Mouse (Mus musculus) large intestine, adult 2 months (tissue): ENCODE data around the gene Myh10. TPM values are rescaled to one million over a fixed set of nuclear protein-coding genes. Genes with fewer than 3 reads are reported as not detected.
"Not testable (repeated sequence)": the region's sequence is repeated elsewhere in the genome, so short reads cannot be mapped to it uniquely, and the experiment has no call there.

Experiments
- DNase-seq: peaks from one replicate; pipeline ENCODE4 v3.0.0-alpha.2; 2012; ENCODE audit warnings: low read depth, low spot score
- WGBS: fragments of 180-500 bp; shearing (Covaris S2); methylation state at CpG from one replicate; pipeline ENCODE4 v1.1.7; 2018; 5-methylcytosine and 5-hydroxymethylcytosine counted together
- polyA plus RNA-seq: library from polyadenylated mRNA; depleted of rRNA; stranded (reverse); fragments of >200 nt; gene quantifications from 2 replicates; pipeline ENCODE4 v1.2.3, GENCODE M21; 2012

Gene Myh10
- polyA plus RNA-seq, 1 experiment, result 4.8 TPM

GRCm38 (mm10) chr11:68780466-68781114 lies 89.2 kb downstream of the Myh10 start:
- DNase-seq, result no peak
- 83% methylated on average over 14 of the region's 14 CpGs for WGBS

- DNase-seq, result no peak
- 84% methylated on average over 9 of the region's 9 CpGs for WGBS
Measured at GRCm38 (mm10) chr11:68782336-68782735, 91.0 kb downstream of the Myh10 start.

DNA sequence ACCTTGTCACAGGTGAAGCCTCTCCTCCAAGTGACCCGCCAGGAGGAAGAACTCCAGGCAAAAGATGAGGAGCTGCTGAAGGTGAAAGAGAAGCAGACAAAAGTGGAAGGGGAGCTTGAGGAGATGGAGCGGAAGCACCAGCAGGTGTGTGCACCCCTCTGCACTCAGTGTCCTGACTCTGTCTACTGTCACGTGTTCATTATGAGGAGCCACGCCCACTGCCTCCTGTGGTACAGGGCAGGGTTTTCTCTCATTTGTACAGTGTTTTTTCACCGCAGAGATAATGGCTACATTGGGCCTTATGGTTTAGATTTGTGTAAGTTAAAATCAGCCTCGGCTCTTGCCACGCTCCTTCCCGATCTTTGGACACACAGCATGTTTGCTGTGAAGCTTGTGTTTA lies 94.5 kb downstream of the Myh10 start:
- no peak for DNase-seq
- WGBS, result 31% methylated on average over 8 of the region's 8 CpGs

DNA sequence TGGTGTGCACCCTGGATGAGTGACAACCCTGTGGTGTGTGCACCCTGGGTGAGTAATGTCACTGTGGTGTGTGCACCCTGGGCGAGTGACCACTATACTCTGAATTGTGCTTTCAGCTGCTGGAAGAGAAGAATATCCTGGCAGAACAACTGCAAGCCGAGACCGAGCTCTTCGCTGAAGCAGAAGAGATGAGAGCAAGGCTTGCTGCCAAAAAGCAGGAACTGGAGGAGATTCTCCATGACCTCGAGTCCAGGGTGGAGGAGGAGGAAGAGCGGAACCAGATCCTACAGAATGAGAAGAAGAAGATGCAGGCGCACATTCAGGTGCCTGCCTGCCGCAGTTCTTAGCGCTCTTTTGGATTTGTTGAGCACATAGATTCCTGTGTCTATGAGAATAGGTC lies 95.9 kb downstream of the Myh10 start:
- 81% methylated on average over 9 of the region's 9 CpGs for WGBS
- no peak for DNase-seq

DNA sequence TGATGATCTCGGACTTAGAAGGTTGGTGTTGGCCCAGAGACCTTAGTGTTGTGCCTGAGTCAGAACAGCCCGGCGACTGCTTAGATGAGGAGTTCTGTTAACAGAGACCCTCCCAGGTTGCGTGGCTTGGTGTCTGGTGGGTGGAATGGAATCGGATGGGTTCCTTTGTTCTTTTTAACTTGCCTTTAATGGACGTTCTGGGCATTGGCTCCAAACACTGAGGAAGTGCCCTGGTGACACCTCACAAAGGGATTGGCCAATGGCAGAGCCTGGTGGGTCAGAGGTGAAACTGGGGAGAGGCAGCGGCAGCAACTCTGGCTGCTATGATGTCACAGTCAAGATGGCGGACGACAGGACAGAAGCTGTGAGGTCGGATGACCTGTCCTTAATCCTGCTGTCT lies 99.4 kb downstream of the Myh10 start:
- no peak for DNase-seq
- 91% methylated on average over 10 of the region's 10 CpGs for WGBS

DNA sequence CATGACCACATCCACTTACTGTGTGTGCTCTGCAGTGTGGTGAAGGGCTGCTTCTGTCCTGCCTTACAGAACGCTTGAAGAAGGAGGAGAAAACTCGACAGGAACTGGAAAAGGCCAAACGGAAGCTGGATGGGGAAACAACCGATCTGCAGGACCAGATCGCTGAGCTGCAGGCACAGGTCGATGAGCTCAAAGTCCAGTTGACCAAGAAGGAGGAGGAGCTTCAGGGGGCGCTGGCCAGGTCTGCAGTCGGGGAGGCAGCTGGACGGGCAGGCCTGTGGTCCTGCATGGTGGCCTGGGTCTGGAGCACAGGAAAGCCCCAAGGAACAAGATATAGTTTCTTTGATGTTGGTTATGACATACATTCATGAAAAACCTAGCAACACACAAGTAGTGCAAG lies 100.4 kb downstream of the Myh10 start:
- no peak for DNase-seq
- WGBS, result 34% methylated on average over 9 of the region's 9 CpGs

DNA sequence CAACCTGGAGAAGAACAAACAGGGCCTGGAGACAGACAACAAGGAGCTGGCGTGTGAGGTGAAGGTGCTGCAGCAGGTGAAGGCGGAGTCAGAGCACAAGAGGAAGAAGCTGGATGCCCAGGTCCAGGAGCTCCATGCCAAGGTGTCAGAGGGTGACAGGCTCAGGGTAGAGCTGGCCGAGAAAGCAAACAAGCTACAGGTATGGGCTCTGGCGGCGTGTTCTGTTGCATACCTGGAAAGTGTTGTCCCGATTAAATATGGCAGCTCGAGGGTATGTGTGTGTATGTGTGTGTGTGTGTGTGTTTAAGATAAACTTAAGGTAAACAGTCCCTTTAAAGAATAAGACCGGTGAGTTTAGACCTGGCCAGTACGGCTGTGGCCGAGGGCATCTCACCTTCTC lies 106.9 kb downstream of the Myh10 start:
- WGBS, result 77% methylated on average over 10 of the region's 10 CpGs

GRCm38 (mm10) chr11:68805148-68805547 lies 113.8 kb downstream of the Myh10 start:
- DNase-seq, result no peak
- WGBS, result 46% methylated on average over 4 of the region's 4 CpGs

More for the DNA sequence above, 106.9 kb downstream of the Myh10 start:
- no peak for DNase-seq

- DNase-seq, result no peak
- WGBS, result 34% methylated on average over 6 of the region's 6 CpGs
Measured at GRCm38 (mm10) chr11:68807787-68808186, 116.4 kb downstream of the Myh10 start.

DNA sequence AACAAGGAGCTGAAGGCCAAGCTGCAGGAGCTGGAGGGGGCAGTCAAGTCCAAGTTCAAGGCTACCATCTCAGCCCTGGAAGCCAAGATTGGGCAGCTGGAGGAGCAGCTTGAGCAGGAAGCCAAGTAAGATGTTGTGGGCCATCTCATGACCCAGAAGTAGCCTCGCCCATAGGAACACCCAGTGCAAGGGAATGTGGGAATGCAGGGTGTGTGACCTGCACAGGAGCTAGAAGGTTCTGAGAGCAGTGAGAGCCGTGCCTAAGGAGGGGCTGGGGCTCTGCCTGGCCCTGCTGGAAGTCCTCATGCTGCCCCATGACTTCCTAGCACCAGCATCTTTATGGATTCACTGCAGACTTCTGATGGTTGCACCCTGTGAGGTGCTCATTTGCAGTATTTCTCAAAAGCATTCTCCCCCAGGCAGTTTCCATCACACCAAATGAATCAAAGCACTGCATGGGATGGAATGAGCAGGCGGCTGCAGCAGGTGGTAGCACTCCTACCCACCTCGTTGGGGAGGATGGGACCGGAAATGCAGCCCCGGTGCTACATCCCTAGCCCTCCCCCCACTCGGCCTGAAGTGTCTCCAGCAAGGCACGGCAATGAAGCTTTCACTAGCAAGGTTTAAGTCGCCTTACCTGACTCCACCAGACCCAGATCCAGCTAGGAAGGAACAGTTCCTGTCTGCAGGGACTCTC lies 120.7 kb downstream of the Myh10 start:
- no peak for DNase-seq
- WGBS, result 81% methylated on average over 9 of the region's 9 CpGs

- no peak for DNase-seq
- WGBS, result 71% methylated on average over 8 of the region's 8 CpGs
Measured at GRCm38 (mm10) chr11:68818416-68818815, 127.1 kb downstream of the Myh10 start.

- 73% methylated on average over 14 of the region's 14 CpGs for WGBS
- no peak for DNase-seq
Measured at GRCm38 (mm10) chr11:68819226-68819805, 128.0 kb downstream of the Myh10 start.

GRCm38 (mm10) chr11:68822326-68822725 lies 131.0 kb downstream of the Myh10 start:
- DNase-seq, result no peak
- WGBS, result 75% methylated on average over 15 of the region's 15 CpGs

GRCm38 (mm10) chr11:68826735-68827134 lies 135.4 kb downstream of the Myh10 start:
- WGBS, result 61% methylated on average over 3 of the region's 3 CpGs
- DNase-seq, result no peak

GRCm38 (mm10) chr11:68831580-68831979 lies 140.2 kb downstream of the Myh10 start:
- DNase-seq, result not testable (repeated sequence)
- 95% methylated on average over 5 of the region's 5 CpGs for WGBS

DNA sequence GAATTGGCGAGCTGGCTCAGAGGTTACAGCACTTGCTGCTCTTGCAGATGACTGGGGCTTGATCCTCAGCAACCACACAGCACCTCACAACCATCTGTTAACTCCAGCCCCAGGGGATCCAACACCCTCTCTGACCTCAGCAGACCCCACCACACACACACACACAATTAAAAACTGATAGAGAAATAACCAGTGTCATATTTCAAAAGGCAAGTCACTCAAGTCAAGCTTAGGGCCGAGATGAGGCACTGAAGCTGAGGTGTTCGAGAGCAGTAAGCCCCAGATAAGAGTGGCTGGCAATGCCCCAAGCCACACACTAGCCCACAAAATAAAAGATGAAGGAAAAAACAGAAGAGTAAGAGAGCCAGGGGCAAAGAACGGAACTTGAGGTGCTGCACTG lies 141.4 kb downstream of the Myh10 start:
- 61% methylated on average over 4 of the region's 4 CpGs for WGBS
- no peak for DNase-seq

DNA sequence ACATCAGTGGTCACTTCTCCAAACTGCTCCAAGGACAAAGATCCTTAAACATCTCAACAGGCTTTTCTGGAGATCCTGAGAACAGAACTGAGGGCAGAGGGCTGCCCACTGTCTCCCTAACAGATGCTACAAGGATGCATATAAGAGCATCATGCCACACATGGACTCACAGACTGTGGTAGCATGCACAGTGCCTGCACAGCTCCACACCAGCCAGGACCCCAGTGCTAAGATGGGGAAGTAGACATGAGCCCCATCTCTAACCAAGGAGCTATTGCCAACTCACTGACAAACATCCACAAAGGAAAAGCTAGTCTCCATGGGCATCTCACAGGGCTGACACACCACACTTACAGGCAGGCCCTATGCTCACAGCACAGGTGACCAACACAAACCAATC lies 142.2 kb downstream of the Myh10 start:
- no peak for DNase-seq

GRCm38 (mm10) chr11:68835034-68835433 lies 143.7 kb downstream of the Myh10 start:
- WGBS, result 91% methylated on average over 3 of the region's 3 CpGs
- no peak for DNase-seq

- WGBS, result 84% methylated on average over 5 of the region's 5 CpGs
Measured at GRCm38 (mm10) chr11:68839606-68840005, 148.2 kb downstream of the Myh10 start.

GRCm38 (mm10) chr11:68850862-68851261 lies 159.5 kb downstream of the Myh10 start:
- no peak for DNase-seq
- 66% methylated on average over 7 of the region's 7 CpGs for WGBS

More at GRCm38 (mm10) chr11:68839606-68840005, 148.2 kb downstream of the Myh10 start:
- DNase-seq, result no peak
